Comparison of ENCODE assay signal across 28 mouse cellular contexts in genomic region chr8:118142311-118142710, GRCm38 (mm10).
A peak's percentile ranks its signal among the peaks of the same experiment; 100 is the strongest.
DNase-seq lines count a peak whose midpoint lies in the region.
"Had no signal": no experiment of that assay in that cellular context is flagged by ENCODE, and none has a peak within 500 bp of the region (broad histone marks: within the 10 kb centered on the region; RNA-seq: fewer than 3 reads in every experiment).

No protein-coding gene starts in this region.

- peak; percentile 33 to 44 for DNase-seq in cerebellum, postnatal 10 days
- no peak for DNase-seq in cerebellum, postnatal 25 days
- DNase-seq in retina, postnatal 1 day = peak; percentile 69
- DNase-seq in retina, embryonic 14.5 days (ENCODE audit: low spot score) = no peak
- no peak for DNase-seq in thymus, postnatal 0 days (ENCODE audit: low spot score)
- DNase-seq: adrenal gland, adult 8-10 months; B cell, adult 2 months; cerebellum, adult 18-20 months; cerebellum, adult 9-10 months; cerebellum, postnatal 36 days; embryo, embryonic 11 days; forebrain, postnatal 0 days; gastrocnemius, adult 2 months; gastrocnemius, postnatal 14 days; heart, adult 11 months; heart, postnatal 10 days; heart, postnatal 36 days; kidney, adult 11 months had no signal

- no peak overlapping the region for H3K4me3 ChIP-seq in brown adipose tissue, adult 24 weeks (ENCODE audit: insufficient read depth, low read depth, low read length)
- H3K4me3 ChIP-seq: embryonic facial prominence, embryonic 10.5 days; embryonic facial prominence, embryonic 13.5 days; erythroblast, embryonic 14.5 days; forebrain, embryonic 12.5 days; gastrocnemius, adult 2 months; heart, embryonic 12.5 days; heart, embryonic 15.5 days; hindbrain, embryonic 10.5 days; hindbrain, embryonic 13.5 days; intestine, embryonic 15.5 days had no signal

- H3K4me1 ChIP-seq in brown adipose tissue, adult 24 weeks (ENCODE audit: control insufficient read depth, insufficient read depth, insufficient read length, low read length) = peaks cover 2% of the 10 kb centered on the region; the same call in 1 of the 2 replicates
- H3K4me1 ChIP-seq: heart, embryonic 15.5 days; intestine, embryonic 15.5 days had no signal

- H3K27ac ChIP-seq in brown adipose tissue, adult 24 weeks (replicated peaks; ENCODE audit: low read depth, low read length) = peak overlapping the region; percentile 97
- H3K27ac ChIP-seq: embryonic facial prominence, embryonic 10.5 days; embryonic facial prominence, embryonic 13.5 days; forebrain, embryonic 12.5 days; gastrocnemius, adult 2 months; heart, embryonic 15.5 days; hindbrain, embryonic 10.5 days; hindbrain, embryonic 13.5 days; intestine, embryonic 15.5 days had no signal

Comparison
In these comparisons a context has a peak if more than half of its experiments do, and no peak if none do; other contexts are left out.
1. DNase-seq: peak in cerebellum, postnatal 10 days (2 of 2) and retina, postnatal 1 day (single experiment); none in cerebellum, postnatal 25 days (0 of 2), retina, embryonic 14.5 days (single experiment) and thymus, postnatal 0 days (single experiment).